Comparison of ENCODE assay signal across 8 mouse cellular contexts in the genomic region with DNA sequence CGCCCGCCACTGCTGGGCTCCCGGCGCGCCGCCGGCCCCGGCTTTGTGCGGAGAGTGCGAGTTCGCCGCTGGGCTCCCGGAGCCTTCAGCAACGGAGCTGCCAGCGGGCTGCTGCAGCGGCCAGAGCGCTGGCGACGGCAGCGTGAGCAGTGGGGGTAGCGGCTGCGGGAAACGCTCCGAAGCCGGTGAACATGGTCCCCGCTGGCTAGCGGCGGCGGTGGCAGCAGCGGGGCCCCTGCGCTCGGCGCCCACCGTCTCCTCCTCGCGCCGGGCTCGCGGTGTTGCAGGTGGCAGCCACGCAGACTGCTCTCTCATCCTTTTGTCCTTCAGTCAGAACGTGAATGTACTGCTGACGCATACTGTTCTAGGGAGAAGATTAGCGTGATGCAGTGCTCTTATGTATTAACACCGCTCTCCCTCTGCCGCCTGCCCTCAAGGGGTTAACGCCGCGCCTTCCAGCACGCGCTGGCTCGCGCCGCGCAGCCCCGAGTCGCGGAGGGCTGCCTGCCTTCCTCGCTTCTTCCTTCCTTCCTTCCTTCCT. TPM values are rescaled to one million over a fixed set of nuclear protein-coding genes. Genes with fewer than 3 reads are reported as not detected.
A peak's percentile ranks its signal among the peaks of the same experiment; 100 is the strongest.
DNase-seq lines count a peak whose midpoint lies in the region; ATAC-seq and TF ChIP-seq lines count a peak whose summit lies in the region.

No protein-coding gene starts in this region.

- peak; percentile 84 for ATAC-seq in forebrain, embryonic 16.5 days
- ATAC-seq in kidney, embryonic 16.5 days (ENCODE audit: low FRiP score, low TSS enrichment), result peak; percentile 69; the same call in 1 of the 2 replicates

- peak; percentile 8 to 26 for DNase-seq in spleen, postnatal 10 days (ENCODE audit: low spot score in 2 of 2)
- no peak for DNase-seq in spleen, postnatal 36 days (ENCODE audit: low spot score in 2 of 2)
- peak; percentile 73 for DNase-seq in cerebellum, adult 11-12 months
- DNase-seq in lung, postnatal 36 days, result peak; percentile 21
- DNase-seq in spleen, postnatal 4 days (ENCODE audit: low spot score in 2 of 2), result no peak

- no peak for TF ChIP-seq POLR2A in small intestine, adult 2 months (IDR thresholded peaks at IDR 0.05; ENCODE audit: low read depth, low read length)

- H3K9me3 ChIP-seq in forebrain, embryonic 16.5 days (ENCODE audit: control insufficient read depth, low read length), result no peaks in the 10 kb centered on the region
- H3K9me3 ChIP-seq in kidney, embryonic 16.5 days (ENCODE audit: low read length), result no peaks in the 10 kb centered on the region

- H3K27ac ChIP-seq in forebrain, embryonic 16.5 days (ENCODE audit: low read length), result peak overlapping the region; percentile 93
- no peak overlapping the region for H3K27ac ChIP-seq in kidney, embryonic 16.5 days (ENCODE audit: low read length)
- no peak overlapping the region for H3K27ac ChIP-seq in small intestine, adult 2 months (ENCODE audit: insufficient read depth, low read depth, low read length)

- peak overlapping the region; percentile 89 for H3K9ac ChIP-seq in forebrain, embryonic 16.5 days (replicated peaks; ENCODE audit: low read depth, low read length)
- H3K9ac ChIP-seq in kidney, embryonic 16.5 days (replicated peaks; ENCODE audit: low read length), result peak overlapping the region; percentile 77

- peak overlapping the region; percentile 95 for H3K4me2 ChIP-seq in forebrain, embryonic 16.5 days (ENCODE audit: low read length)
- peak overlapping the region; percentile 98 for H3K4me2 ChIP-seq in kidney, embryonic 16.5 days (replicated peaks; ENCODE audit: low read depth, low read length)

- no peaks in the 10 kb centered on the region; the same call in 1 of the 2 replicates for H3K36me3 ChIP-seq in forebrain, embryonic 16.5 days (ENCODE audit: control insufficient read depth, insufficient read depth)
- no peaks in the 10 kb centered on the region for H3K36me3 ChIP-seq in kidney, embryonic 16.5 days (ENCODE audit: insufficient read depth, low read length)
- H3K36me3 ChIP-seq in small intestine, adult 2 months (ENCODE audit: control insufficient read depth, insufficient read depth, low read length), result no peaks in the 10 kb centered on the region; the same call in 1 of the 2 replicates

- WGBS in forebrain, embryonic 16.5 days, result under 1% methylated on average over 56 of the region's 58 CpGs
- under 1% methylated on average over 57 of the region's 58 CpGs for WGBS in kidney, embryonic 16.5 days
- 1% methylated on average over 58 of the region's 58 CpGs for WGBS in small intestine, adult 2 months

- H3K27me3 ChIP-seq in forebrain, embryonic 16.5 days (replicated peaks; ENCODE audit: control insufficient read depth, insufficient read depth, low read length), result no peaks in the 10 kb centered on the region
- peaks cover 5% of the 10 kb centered on the region; the same call in 1 of the 2 replicates for H3K27me3 ChIP-seq in kidney, embryonic 16.5 days (ENCODE audit: insufficient read depth, low read length)
- H3K27me3 ChIP-seq in small intestine, adult 2 months (ENCODE audit: control insufficient read depth, insufficient read depth, low read length), result peaks cover 16% of the 10 kb centered on the region; the same call in 1 of the 2 replicates

- H3K4me1 ChIP-seq in forebrain, embryonic 16.5 days (replicated peaks; ENCODE audit: control insufficient read depth, insufficient read depth, low read length), result peaks cover 42% of the 10 kb centered on the region
- peaks cover 19% of the 10 kb centered on the region for H3K4me1 ChIP-seq in kidney, embryonic 16.5 days (ENCODE audit: insufficient read depth, low read length)
- peaks cover 11% of the 10 kb centered on the region for H3K4me1 ChIP-seq in small intestine, adult 2 months (ENCODE audit: control insufficient read depth, insufficient read depth, insufficient read length, low read length)

- peak overlapping the region; percentile 66 for H3K4me3 ChIP-seq in forebrain, embryonic 16.5 days (replicated peaks; ENCODE audit: low read length)
- H3K4me3 ChIP-seq in kidney, embryonic 16.5 days (ENCODE audit: low read length), result peak overlapping the region; percentile 67
- peak overlapping the region; percentile 76 for H3K4me3 ChIP-seq in small intestine, adult 2 months (ENCODE audit: low read depth, low read length)

- TF ChIP-seq CTCF in small intestine, adult 2 months (IDR thresholded peaks at IDR 0.05; ENCODE audit: extremely low read depth, insufficient read length, insufficient replicate concordance, low read depth, low read length), result no peak

RNA-seq across cellular contexts. Expression of a gene that starts 1.3 kb away (rescaled TPM):
- polyA plus RNA-seq in forebrain, embryonic 16.5 days (2015; fragmentation: Nextera tagmentation; extraction: Ambion mirVana), result 7.4 and 8.4 TPM in 2 replicates
- 1.6 TPM in 2 replicates for polyA plus RNA-seq in kidney, embryonic 16.5 days (2015; fragmentation: Nextera tagmentation; extraction: Ambion mirVana)
- 0.11 and 0.44 TPM in 2 replicates for polyA plus RNA-seq in small intestine, adult 2 months (2012; rRNA removed)

Comparison
In these comparisons a context has a peak if more than half of its experiments do, and no peak if none do; other contexts are left out.
1. DNase-seq: peak in spleen, postnatal 10 days (2 of 2), cerebellum, adult 11-12 months (single experiment) and lung, postnatal 36 days (single experiment); none in spleen, postnatal 36 days (0 of 2) and spleen, postnatal 4 days (0 of 2).
2. Peak in every context shown above with its lines, with median percentiles within 50 percentile points of each other: H3K4me3 ChIP-seq.